Mouse (Mus musculus) adrenal gland, postnatal 36 days (tissue): ENCODE data around the gene Ncor2. TPM values are rescaled to one million over a fixed set of nuclear protein-coding genes. Genes with fewer than 3 reads are reported as not detected.
A peak's percentile ranks its signal among the peaks of the same experiment; 100 is the strongest.

Experiments used
- DNase-seq, 2 experiments: peaks; one replicate each; pipeline ENCODE4 v3.0.0; 2021; ENCODE audit warnings: mixed read lengths in 1 of 2
- total RNA-seq, 2 experiments: library from RNA; stranded (reverse); gene quantifications; 2 replicates each; pipeline ENCODE4 v1.2.3; 2021

Gene Ncor2
- total RNA-seq, 2 experiments from 2014 or later: 217 to 310 TPM

DNA sequence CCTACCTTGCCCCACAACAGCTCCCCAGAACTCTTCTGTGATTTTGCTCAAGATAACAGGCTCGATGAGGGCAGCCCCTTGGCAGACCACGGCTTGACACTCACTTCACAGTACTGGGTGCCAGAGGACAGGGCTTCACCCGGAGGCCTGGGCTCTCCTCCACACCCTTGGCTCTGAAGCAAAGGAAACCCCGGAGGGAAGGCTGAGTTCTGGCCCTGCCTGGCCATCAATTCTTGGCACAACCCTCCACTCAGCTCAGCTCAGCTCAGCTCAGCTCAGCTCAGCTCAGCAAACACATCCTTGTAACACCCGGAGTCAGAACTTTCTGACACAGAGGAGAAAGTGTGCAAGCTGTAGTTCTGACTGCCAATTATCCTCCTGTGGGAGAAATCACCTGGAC is 30.3 kb downstream of the Ncor2 start:
- DNase-seq: peak; percentile 77 to 83

- no peak for DNase-seq
These were observed 30.8 kb downstream of the Ncor2 start for GRCm38 (mm10) chr5:125148173-125148572.

DNA sequence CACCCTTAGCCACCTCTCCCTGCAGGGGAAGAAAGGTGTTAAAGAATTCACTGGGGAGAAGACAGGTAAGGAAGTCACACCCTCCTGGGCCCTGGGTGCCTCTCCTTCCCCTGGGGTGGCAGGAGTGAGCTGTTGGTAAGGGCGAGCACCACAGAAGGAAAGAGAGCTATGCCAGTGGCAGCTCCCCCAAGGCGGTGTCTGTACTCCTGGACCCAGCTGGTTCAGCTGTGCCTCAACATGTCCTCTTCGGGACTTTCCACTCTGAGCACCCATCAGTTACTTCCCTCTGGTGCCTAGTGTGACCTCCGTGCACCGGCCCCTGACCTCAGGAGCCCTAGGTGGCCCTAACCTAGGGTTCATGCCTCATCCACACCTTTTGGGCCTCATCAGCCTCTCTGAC is 31.9 kb downstream of the Ncor2 start:
- no peak for DNase-seq

- DNase-seq: no peak
These were observed 35.7 kb downstream of the Ncor2 start for GRCm38 (mm10) chr5:125143114-125143872.

GRCm38 (mm10) chr5:125141916-125142315 is 37.1 kb downstream of the Ncor2 start:
- no peak for DNase-seq

DNA sequence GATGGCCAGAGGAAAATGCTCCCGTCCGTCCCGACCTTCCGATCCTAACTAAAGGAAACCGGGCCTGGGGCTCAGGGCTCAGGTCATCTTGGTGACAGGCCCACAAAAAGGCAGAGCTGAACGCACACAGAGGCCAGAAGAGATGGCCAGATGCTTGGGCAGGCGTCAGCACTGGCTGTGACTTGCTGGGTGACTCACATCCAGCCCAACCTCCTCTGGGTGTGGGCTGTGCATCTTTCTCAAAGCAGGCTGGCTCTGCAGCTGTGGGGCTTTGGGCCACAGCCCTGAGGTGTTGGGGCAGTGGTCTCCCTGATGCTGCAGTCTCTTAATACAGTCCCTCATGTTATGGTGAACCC is 37.5 kb downstream of the Ncor2 start:
- peak; percentile 78 to 80 for DNase-seq

DNA sequence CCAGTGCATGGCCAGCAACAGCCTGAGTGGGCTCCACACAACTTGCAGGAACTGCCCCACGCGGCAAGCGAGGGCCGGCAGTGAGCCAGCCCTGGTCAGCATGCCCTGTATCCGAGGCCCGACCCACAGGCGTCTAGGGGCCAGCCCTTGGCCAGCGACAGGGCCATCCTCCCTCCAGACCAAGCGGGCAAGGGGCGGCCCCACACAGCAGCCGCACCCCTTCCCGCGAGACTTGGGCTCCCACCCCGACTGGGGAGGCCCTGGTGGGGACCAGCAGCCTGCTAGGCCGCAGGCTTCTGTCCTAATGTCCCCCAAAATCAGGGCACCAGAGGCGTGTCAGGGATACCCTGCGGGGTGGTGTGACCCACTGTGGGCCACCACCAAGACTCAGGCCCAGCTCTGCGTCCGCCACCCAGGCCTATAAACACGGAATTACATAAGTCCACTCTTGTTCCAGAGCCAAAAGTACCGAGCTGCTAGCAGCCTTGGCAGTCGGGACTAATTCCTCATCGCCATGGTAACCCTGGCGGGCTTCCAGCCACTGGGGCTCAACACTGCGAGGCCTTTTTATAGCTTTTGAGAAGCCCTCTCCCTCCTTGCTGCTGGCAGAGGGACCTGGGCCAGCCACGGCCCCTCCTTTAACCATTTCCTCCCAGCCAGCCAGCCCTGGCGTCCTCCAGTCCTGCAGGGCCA is 38.0 kb downstream of the Ncor2 start:
- peak; percentile 99 to 100 for DNase-seq

DNA sequence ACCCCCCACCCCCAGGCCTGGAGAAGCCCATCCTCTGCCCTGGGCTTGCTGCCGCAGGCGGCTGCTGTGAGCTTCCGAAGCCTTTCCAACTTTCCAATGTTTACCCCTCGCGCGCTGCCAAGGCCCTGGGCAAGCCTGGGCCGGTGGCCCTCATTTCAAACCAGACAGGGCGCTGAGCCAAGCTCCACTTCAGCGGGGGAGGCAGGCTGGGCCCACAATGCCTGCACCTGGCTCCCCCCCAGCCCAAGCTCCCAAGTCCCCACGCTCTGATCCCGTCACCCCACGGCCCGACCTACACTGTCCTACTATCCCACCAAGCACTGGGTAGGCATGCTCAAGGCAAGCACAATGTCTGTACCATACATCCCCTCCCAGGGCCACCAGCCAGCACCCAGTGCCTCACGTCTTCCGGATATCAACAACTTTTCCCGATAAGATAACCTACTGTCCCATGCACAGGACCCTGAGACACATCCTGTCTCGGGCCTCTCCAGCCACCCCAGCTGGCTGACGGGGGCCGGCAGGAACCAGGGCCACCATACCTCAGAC is 38.8 kb downstream of the Ncor2 start:
- peak; percentile 91 for DNase-seq

GRCm38 (mm10) chr5:125139669-125140068 is 39.4 kb downstream of the Ncor2 start:
- DNase-seq: no peak

DNA sequence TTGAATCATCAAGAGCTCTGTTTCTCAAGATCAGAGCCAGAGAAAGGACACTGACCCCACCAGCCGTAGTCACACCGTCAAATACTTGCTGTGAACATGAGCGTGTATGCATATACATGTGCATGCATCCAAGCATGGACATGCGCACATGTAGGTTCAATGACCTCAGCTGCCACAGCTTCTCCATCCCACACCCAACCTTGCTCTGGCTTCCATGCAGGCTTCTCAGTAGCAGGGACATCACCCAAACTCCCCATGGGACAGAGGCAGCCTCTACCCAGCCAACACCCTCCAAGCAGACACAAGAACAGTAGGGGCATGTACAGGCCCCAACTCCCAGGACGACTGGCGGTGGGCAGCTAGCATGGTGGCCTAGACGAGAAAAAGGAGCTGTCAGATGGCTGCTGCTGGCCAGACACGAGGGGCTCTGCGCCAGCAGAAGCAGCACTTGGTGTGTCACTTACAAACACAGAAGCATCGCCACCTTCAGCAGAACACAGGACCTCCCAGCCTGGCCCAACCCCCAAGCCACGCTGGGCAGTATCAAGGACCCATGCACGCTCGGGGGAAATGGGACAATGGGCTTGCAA is 40.1 kb downstream of the Ncor2 start:
- DNase-seq: no peak

DNA sequence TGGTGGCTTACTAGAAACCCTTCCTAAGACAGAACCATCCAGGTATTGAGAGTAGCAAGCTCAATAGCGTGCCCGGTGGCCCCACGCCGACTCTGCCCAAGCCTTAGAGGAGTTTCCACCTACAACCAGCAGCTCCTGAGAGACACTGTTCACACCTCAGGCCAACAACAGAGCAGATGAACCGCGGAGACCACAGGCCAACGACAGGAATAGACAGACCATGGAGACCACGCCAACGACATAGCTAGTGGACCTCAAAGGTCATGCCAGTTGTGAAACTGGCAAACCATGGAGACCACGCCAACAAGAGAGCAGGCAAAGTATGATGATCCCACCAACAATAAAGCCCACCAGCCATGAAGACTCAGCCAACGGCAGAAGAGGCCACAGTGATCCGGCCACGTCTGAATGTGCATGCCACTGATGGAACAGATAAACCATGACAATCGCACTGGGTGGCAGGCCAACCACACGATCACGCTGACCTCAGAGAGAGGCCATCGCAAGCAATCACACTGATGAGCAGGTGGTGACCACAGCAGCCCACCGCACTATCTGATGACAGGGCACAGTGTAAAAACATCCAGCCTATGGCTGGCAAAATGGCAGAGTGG is 41.2 kb downstream of the Ncor2 start:
- DNase-seq: no peak

DNA sequence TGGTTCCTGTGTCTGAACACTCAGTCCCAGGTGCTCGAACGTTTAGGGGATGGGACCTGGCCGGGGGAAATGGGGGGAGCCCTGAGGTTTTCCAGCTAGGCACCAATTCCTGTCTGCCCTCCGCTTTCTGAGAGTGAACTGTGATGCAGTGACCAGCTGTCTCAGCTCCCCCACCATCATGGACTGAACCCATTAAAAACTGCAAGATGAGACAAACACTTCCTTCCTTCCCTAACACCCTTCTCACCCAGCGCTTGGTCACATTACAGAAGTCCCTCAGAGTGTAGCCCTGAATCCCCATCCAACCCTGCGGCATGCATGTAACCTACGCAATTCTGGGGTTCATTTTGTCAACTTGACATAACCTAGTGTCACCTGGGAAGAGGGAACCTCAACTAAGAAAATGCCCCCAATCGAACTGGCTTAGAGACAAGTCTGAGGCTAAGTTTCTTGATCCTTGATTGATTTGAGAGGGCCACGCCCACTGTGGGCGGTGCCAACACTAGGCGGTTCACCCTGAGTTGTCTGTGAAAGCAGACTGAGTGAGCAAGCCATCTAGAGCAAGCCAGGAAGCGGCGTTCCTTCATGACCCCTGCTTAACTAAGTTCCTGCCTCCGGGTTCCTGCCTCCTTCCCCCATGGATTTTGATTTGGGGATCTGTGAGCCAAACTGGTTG is 41.9 kb downstream of the Ncor2 start:
- peak in 1 of 2 experiments; percentile 65 for DNase-seq

DNA sequence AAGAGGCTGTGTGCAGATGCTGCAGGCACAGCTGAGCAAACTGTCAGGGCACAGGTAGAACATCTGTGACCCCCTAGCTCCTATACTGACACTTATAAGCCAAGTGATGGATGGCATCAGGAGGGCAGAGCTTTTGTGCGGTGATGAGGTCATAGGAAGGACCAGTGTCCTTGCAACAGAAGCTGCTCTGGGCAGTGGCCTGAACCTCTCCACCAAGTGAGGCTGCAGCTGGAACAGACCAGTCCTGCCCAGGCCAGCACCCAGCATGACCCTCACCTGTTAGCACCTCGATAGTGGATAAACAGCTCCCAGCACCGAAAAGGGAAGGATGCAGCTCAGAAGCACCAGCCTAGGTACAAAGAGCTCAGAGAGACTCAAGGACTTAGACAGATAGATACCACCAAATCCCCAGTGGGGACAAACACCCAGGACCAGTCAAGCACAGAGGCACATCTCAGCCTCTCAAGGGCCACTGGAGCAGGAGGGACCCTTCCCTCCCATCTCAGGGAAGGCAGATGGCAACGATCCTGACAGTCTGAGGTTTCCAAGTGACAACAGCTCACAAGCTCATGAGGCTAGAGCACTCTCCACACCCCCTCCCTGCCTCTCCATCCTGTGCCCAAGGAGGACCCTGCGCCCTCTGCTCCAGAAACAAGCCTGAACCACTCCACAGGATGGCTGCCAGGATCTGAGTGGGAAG is 42.6 kb downstream of the Ncor2 start:
- peak in 1 of 2 experiments; percentile 50 for DNase-seq

GRCm38 (mm10) chr5:125134795-125135468 is 44.1 kb downstream of the Ncor2 start:
- DNase-seq: peak; percentile 73 to 74

DNA sequence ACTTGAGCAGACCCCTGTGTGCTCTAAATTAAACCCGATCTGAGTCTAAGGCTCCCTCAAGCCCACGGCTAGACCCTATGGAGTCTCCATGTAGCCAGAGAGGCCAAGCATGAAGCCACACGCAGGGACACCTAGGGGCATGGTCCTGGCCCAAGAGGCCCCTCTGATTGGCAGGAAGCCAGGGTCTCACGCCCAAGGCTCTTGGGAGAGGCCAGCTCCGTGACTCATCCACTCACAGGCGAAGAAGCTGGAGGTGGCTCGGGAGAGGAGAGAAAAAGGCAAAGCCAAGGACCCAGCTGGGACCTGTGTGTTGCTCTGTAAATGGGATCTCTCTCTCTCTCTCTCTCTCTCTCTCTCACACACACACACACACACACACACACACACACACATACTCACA is 44.6 kb downstream of the Ncor2 start:
- DNase-seq: peak; percentile 86 to 89

GRCm38 (mm10) chr5:125133651-125134050 is 45.4 kb downstream of the Ncor2 start:
- DNase-seq: no peak

- DNase-seq: no peak
These were observed 46.3 kb downstream of the Ncor2 start for GRCm38 (mm10) chr5:125132566-125133260.

DNA sequence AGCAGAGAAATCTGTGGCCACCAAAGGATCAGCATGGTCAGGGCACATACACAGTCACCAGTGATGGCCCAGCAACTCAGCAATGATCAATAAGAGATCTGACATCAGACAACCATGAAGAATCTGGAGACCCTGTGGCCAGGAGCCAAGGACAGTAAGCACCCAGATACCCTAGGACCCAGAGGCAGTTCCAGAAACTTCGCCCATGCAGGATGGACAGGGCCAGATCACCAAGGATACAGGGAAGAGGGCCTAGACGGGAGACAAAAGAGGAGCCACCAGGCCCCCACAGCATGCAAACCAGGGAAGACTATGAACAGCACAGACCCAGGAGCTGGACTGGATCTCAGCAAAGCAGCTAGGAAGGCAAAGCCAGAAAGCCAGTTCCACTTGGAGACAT is 47.0 kb downstream of the Ncor2 start:
- DNase-seq: no peak

DNA sequence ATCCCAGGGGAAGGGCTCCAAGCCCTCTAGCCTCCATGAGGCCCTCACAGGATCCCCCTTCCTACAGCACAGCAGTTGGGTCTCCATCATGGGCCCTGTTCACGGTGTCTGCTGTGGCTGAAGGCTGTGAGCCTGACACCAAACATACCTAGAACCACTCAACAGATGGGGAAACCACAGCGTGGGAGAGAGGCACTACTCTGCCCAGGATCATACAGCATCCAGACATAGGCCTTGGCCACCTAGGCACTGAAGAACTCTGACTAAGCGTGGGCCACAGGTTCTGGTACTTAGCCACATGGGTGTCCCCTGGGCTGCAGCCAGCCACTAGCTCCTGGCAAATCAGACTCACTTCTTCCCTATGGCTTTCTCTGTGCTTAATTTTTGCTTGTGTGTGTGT is 48.6 kb downstream of the Ncor2 start:
- DNase-seq: no peak

GRCm38 (mm10) chr5:125128939-125129385 is 50.1 kb downstream of the Ncor2 start:
- DNase-seq: peak in 1 of 2 experiments; percentile 54
